Mouse (Mus musculus): ENCODE data around the gene 4930503B20Rik.

Gene 4930503B20Rik

GRCm38 (mm10) chr3:146599198-146599900 lies 51.8 kb downstream of the 4930503B20Rik start:
- no peak for DNase-seq (ENCODE audit: extremely low read depth, low read depth)

DNA sequence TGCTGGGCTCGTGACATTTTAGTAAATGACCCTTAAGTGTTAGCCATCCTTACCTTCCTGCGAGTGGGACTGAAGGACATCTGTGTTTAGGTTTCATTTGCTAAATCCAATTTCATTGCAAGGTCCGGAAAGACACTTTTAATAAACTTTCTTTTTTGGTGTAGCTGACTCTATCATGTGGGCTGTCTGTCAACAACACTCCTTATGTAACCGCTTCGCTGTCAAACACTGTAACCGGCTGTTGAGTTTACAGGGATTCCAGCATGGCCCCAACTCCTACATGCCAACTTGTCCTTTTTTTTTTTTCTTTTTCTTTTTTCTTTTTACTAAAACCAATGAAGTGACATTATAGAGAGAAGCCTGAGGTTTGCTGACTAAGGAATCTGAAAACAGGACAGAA lies 52.7 kb downstream of the 4930503B20Rik start:
- DNase-seq (ENCODE audit: extremely low read depth, low read depth): no peak

GRCm38 (mm10) chr3:146596864-146597263 lies 54.3 kb downstream of the 4930503B20Rik start:
- DNase-seq (ENCODE audit: extremely low read depth, low read depth): no peak

GRCm38 (mm10) chr3:146596387-146596786 lies 54.7 kb downstream of the 4930503B20Rik start:
- no peak for DNase-seq (ENCODE audit: extremely low read depth, low read depth)

DNA sequence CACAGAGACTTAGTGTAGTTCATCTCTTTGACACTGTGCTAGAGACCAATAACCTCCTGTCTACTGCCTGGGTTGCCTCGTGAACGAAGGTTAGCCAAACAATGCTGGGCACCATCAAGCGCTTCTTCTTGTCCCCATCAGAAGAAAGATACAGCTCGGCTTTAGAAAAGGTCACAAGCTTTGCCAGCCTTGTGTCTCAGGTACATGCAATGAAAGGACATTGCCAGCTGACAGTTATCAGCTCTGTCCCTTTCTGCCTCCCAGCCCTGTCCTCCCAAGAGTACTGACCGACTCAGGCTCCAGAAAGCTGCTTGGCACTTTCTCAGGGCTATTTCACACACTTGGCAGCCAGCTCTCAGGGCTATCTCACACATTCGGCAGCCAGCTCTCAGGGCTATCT lies 55.7 kb downstream of the 4930503B20Rik start:
- DNase-seq (ENCODE audit: extremely low read depth, low read depth): no peak
